Mouse (Mus musculus) CH12.LX (cell line): ENCODE measurements at regions not wholly inside any gene's neighbourhood (a gene's known extent, or its start where the extent isn't known, plus 50 kb on each side); places are given as distances from the start of the nearest gene placed in this dataset.

Experiments
- CHD2 ChIP-seq: IDR thresholded peaks from 2 replicates; pipeline ENCODE4 v1.6.1; 2011; ENCODE audit warnings: low read length, improper control_type of control experiment
- CTCF ChIP-seq, 2 experiments: IDR thresholded peaks in 1 of 2; conservative IDR thresholded peaks in 1 of 2; 2 replicates each; pipeline ENCODE4 v1.5.1; 2011 to 2012; ENCODE audit warnings: low read depth in 2 of 2, low read length in 2 of 2, improper control_type of control experiment in 1 of 2, inconsistent platforms in 1 of 2, mild to moderate bottlenecking in 1 of 2, moderate library complexity in 1 of 2
- ELF1 ChIP-seq: IDR thresholded peaks from 2 replicates; pipeline ENCODE4 v1.6.1; 2014; ENCODE audit warnings: low read depth, mild to moderate bottlenecking, inconsistent platforms, low read length, improper control_type of control experiment
- KAT2A ChIP-seq: IDR thresholded peaks from 2 replicates; pipeline ENCODE4 v1.6.1; 2012; ENCODE audit warnings: low read length, improper control_type of control experiment, inconsistent platforms; ENCODE audit not compliant: insufficient replicate concordance
- POLR2A ChIP-seq: IDR thresholded peaks from 2 replicates; pipeline ENCODE4 v1.6.1; 2011; ENCODE audit warnings: low read depth, mild to moderate bottlenecking, improper control_type of control experiment, low read length
- POLR2AphosphoS2 ChIP-seq: IDR thresholded peaks from 2 replicates; pipeline ENCODE4 v1.6.1; 2011; ENCODE audit warnings: low read depth, low read length, improper control_type of control experiment
- RCOR1 ChIP-seq: conservative IDR thresholded peaks from 2 replicates; pipeline ENCODE4 v1.6.1; 2012; ENCODE audit warnings: low read depth, mild to moderate bottlenecking, inconsistent platforms, low read length, improper control_type of control experiment
- SMC3 ChIP-seq: IDR thresholded peaks from 2 replicates; pipeline ENCODE4 v1.6.1; 2011; ENCODE audit warnings: low read depth, low read length, improper control_type of control experiment
- TBP ChIP-seq: conservative IDR thresholded peaks from 2 replicates; pipeline ENCODE4 v1.6.1; 2011; ENCODE audit warnings: low read depth, low read length, improper control_type of control experiment
- TCF12 ChIP-seq: IDR thresholded peaks from 2 replicates; pipeline ENCODE4 v1.6.1; 2014; ENCODE audit warnings: low read depth, mild to moderate bottlenecking, inconsistent platforms, low read length, improper control_type of control experiment
- ZC3H11A ChIP-seq: IDR thresholded peaks from 2 replicates; pipeline ENCODE4 v1.6.1; 2012; ENCODE audit warnings: low read depth, mild to moderate bottlenecking, inconsistent platforms, low read length, improper control_type of control experiment
- ZNF384 ChIP-seq: IDR thresholded peaks from 2 replicates; pipeline ENCODE4 v1.6.1; 2012; ENCODE audit warnings: low read depth, low read length, improper control_type of control experiment, inconsistent platforms

GRCm38 (mm10) chr16:95904531-95905165 lies 86.1 kb downstream of the Psmg1 start:
- TF ChIP-seq POLR2A (no peak), CHD2 (no peak), KAT2A (no peak), CTCF (conservative IDR thresholded peaks at IDR 0.05 in 1 of 2, IDR thresholded peaks at IDR 0.05 in 1 of 2; ENCODE audit: low read depth in 2 of 2, low read length in 2 of 2) (no peak), POLR2AphosphoS2 (no peak), RCOR1 (no peak), ZNF384 (no peak), TBP (no peak), ZC3H11A (no peak), SMC3 (no peak), TCF12 (no peak), ELF1 (no peak)
